Mouse (Mus musculus) stomach, embryonic 16.5 days (tissue): ENCODE results near the gene Zbtb16. TPM values are rescaled to one million over a fixed set of nuclear protein-coding genes. Genes with fewer than 3 reads are reported as not detected.

Experiments
- ATAC-seq: fragments of 200-750 bp; cut with Nextera tagmentation; 2 replicates; pipeline ENCODE4 v1.8.0; 2017; ENCODE audit warnings: moderate number of reproducible peaks, moderate TSS enrichment; ENCODE audit not compliant: insufficient read depth, low FRiP score
- H3K27ac ChIP-seq: fragments of 300-500 bp; sonication (generic); 2 replicates; pipeline ENCODE4 v1.5.1; 2014; ENCODE audit warnings: low read length
- H3K27me3 ChIP-seq: fragments of 300-500 bp; sonication (generic); 2 replicates; pipeline ENCODE4 v1.6.1; 2014; ENCODE audit warnings: low read length, control low read depth, mixed read lengths; ENCODE audit not compliant: control insufficient read depth, insufficient read depth
- H3K36me3 ChIP-seq: fragments of 300-500 bp; sonication (generic); 2 replicates; pipeline ENCODE4 v1.6.1; 2014; ENCODE audit warnings: low read length; ENCODE audit not compliant: control insufficient read depth, insufficient read depth
- H3K4me1 ChIP-seq: fragments of 300-500 bp; sonication (generic); 2 replicates; pipeline ENCODE4 v1.6.1; 2014; ENCODE audit warnings: low read length, control low read depth, mixed read lengths; ENCODE audit not compliant: control insufficient read depth, insufficient read depth
- H3K4me2 ChIP-seq: fragments of 300-500 bp; sonication (generic); 2 replicates; pipeline ENCODE4 v1.6.1; 2014; ENCODE audit warnings: low read depth, low read length, mixed read lengths
- H3K4me3 ChIP-seq: fragments of 300-500 bp; sonication (generic); replicated peaks from 2 replicates; pipeline ENCODE4 v1.5.1; 2014; ENCODE audit warnings: mild to moderate bottlenecking, low read length
- H3K9ac ChIP-seq: fragments of 300-500 bp; sonication (generic); 2 replicates; pipeline ENCODE4 v1.6.1; 2014; ENCODE audit warnings: low read length
- H3K9me3 ChIP-seq: fragments of 300-500 bp; sonication (generic); replicated peaks from 2 replicates; pipeline ENCODE4 v1.6.1; 2016; ENCODE audit warnings: low read length, control low read depth; ENCODE audit not compliant: control insufficient read depth
- WGBS: fragments of 180-500 bp; shearing (Covaris S2); extraction: QIAGEN DNeasy Blood & Tissue Kit; methylation state at CpG from one replicate; pipeline ENCODE4 v1.1.7; 2014; 5-methylcytosine and 5-hydroxymethylcytosine counted together
- polyA plus RNA-seq: library from polyadenylated mRNA; unstranded; fragments of >200 nt; fragmentation: Nextera tagmentation; extraction: Ambion mirVana; gene quantifications from 2 replicates; pipeline ENCODE4 v1.2.1, GENCODE M21; 2015

Zbtb16 gene
- polyA plus RNA-seq, 1 experiment from 2014 or later, result 5.1 TPM

DNA sequence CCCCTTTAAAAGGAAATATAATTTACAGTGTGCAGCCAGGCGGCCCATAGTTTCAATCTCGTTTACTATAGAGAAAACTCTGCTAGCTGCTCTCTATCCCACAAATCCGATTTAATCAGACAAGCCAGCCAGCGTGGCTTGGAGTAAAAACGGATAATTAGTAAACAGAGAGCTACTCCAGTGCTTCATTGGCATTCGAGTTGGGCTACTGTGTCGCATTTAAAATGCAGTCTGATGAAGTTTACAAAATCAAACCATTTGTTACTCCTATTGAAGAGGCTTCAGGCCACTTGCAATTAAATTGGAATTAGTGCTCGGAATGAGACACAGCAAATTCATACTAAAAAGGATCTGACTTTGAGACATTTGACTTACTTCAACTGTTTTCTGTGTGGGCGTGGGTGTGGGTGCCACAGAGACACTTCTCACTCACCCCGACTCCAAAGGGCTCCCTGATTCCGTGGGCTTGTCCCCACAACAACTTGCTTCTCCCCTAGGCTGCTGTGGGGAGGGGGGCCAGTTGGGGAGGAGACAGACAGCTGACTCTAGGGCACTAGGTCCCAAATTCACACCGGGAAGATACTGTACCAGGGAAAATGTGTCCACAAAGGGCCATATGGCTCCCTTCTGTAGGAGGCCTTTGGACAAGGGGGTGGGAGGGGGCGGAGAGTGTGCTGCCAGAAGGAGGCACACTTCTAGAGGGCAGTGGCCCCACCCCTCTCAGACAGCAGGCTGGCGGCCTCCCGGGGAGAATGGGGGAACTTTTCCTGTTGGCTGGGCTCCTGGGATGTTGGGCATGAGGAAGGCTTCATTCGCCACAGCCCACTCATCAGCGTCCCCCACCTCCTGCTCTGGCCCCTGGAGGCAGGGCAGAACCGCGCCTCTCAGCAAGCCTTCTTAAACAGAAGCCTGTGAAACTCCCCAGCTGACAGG is 157.3 kb downstream of the Zbtb16 start:
- H3K27me3 ChIP-seq, result no peaks in the 10 kb centered on the region
- H3K4me1 ChIP-seq, result peaks cover 25% of the 10 kb centered on the region
- H3K9me3 ChIP-seq, result no peaks in the 10 kb centered on the region
- no peak overlapping the region for H3K4me3 ChIP-seq
- ATAC-seq, result peak; percentile 62
- H3K9ac ChIP-seq, result no peak overlapping the region
- 32% methylated on average over 19 of the region's 19 CpGs for WGBS
- H3K36me3 ChIP-seq, result no peaks in the 10 kb centered on the region
- 0 out of 2 replicates have a peak overlapping the region, but pooled peaks have one; percentile 24 for H3K27ac ChIP-seq
- H3K4me2 ChIP-seq, result no peak overlapping the region

DNA sequence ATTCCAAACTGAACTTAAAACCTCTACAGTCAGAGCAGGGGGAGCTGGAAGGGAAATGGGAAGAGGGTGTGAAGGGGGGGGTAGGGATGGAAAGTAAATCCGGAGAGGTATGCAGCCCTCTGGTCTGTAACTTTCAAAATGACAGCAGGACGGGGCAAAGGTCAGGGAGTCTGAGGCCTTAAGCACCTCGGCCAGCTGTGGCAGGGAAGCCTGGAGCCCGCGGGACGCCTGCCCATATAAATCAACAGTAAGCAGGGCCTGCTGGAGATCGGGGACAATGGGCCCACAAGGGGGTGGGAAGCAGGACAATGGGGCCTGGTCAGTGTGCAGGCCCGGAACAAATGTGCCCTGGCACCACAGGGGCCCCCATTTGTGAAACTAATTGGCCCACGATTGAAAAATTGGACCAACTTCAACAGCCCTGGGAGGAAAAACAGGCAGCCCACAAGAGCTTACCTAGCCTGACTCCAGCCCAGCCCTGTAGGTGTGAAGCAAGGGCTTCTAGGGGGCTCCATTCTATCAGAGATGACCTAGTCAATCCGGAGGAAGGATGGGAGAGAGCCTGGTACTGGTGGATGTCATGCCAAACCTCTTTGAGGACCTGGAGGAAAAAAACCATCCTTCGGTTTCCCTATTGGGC is 160.8 kb downstream of the Zbtb16 start:
- Histone ChIP-seq H3K9ac (peak overlapping the region; percentile 37; the same call in 1 of the 2 replicates), H3K4me3 (no peak overlapping the region), H3K27ac (no peak overlapping the region), H3K27me3 (no peaks in the 10 kb centered on the region; the same call in 1 of the 2 replicates), H3K36me3 (no peaks in the 10 kb centered on the region), H3K4me1 (peaks cover 27% of the 10 kb centered on the region), H3K9me3 (no peaks in the 10 kb centered on the region), H3K4me2 (no peak overlapping the region)
- ATAC-seq, result no peak
- 27% methylated on average over 11 of the region's 11 CpGs for WGBS

DNA sequence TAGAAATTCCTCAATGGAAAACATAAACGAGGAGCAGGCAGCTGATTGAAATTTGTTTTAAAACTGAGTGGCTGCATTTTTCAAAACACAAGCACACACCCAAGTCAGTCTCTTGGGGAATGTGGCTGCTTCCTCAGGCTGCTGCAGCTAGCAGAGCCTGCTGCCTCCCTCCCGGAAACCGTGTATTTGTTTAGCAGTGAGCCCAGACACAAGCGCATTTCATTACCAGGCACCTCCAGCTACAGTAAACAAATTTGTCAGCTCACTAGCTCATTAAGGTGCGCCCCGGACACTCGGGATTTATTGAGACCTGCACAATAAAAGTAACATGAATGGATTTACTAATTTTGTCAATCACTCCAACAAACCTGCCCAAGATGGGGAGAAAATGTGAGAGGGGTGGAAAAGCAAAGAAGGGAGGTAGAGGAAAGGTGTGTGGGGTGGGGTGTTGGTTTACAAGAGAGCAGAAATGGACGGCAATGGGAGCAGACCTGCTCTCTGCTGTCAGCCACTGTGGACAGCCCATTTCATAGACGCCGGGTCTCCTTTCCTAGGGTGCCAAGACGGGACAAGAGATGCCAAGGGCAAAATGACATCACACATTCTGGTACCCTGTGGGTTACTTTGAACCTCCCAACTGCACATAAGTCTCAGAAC is 161.5 kb downstream of the Zbtb16 start:
- H3K4me2 ChIP-seq, result no peak overlapping the region
- 0 out of 2 replicates have a peak overlapping the region, but pooled peaks have one; percentile 1 for H3K27ac ChIP-seq
- H3K9me3 ChIP-seq, result no peaks in the 10 kb centered on the region
- peaks cover 25% of the 10 kb centered on the region for H3K4me1 ChIP-seq
- no peak for ATAC-seq
- no peak overlapping the region for H3K9ac ChIP-seq
- whole genome bisulfite sequencing, result 19% methylated on average over 11 of the region's 11 CpGs
- H3K4me3 ChIP-seq, result no peak overlapping the region
- no peaks in the 10 kb centered on the region; the same call in 1 of the 2 replicates for H3K27me3 ChIP-seq
- H3K36me3 ChIP-seq, result no peaks in the 10 kb centered on the region

DNA sequence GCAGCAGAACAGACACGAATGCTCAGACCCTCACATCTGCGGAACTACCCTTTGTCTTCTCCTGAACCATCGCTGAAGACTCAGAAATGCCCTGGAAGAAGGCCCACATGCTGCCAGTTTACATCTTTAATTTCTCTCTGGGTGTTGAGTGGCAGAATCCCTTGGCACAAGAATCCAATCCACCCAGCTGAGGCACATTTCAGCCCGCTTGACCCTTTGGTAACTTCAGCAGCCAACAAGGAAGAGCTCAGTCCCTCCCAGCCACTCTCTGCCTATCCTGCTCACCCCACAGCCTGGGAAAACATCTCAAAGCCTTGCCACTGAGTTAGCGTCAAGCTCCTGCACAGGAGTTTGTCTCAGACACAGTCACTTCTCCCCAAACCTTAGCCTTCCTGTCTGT is 162.2 kb downstream of the Zbtb16 start:
- no peak for ATAC-seq
- Histone ChIP-seq H3K4me2 (no peak overlapping the region), H3K4me1 (peaks cover 19% of the 10 kb centered on the region), H3K4me3 (no peak overlapping the region), H3K36me3 (no peaks in the 10 kb centered on the region), H3K27ac (0 out of 2 replicates have a peak overlapping the region, but pooled peaks have one; percentile 5), H3K9me3 (no peaks in the 10 kb centered on the region), H3K27me3 (no peaks in the 10 kb centered on the region; the same call in 1 of the 2 replicates), H3K9ac (no peak overlapping the region)
- WGBS, result 61% methylated on average over 5 of the region's 5 CpGs

DNA sequence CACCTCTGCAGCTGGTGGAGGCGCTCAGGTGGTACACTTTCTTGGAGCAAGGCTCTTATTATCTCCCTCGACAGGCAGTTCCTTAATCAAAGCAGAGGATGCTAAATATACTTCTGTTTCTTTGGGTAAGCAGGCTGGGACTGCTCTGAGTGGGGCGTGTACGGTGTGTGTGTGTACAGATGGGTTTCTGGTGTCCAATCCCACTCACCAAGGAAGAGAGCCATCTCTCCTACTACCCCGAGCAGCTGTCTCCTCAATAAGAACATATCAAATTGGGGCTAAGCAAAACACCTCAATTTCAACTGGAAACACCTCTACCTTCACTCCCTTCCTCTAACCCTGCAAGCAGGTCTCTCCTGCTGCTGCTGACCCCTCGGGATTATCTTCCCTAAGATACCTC is 162.8 kb downstream of the Zbtb16 start:
- Histone ChIP-seq H3K27me3 (no peaks in the 10 kb centered on the region; the same call in 1 of the 2 replicates), H3K36me3 (no peaks in the 10 kb centered on the region), H3K9me3 (no peaks in the 10 kb centered on the region), H3K4me1 (peaks cover 14% of the 10 kb centered on the region), H3K9ac (no peak overlapping the region), H3K27ac (no peak overlapping the region), H3K4me2 (no peak overlapping the region), H3K4me3 (no peak overlapping the region)
- WGBS, result 70% methylated on average over 6 of the region's 6 CpGs
- no peak for ATAC-seq

- Histone ChIP-seq H3K4me2 (no peak overlapping the region), H3K9ac (no peak overlapping the region), H3K27me3 (no peaks in the 10 kb centered on the region; the same call in 1 of the 2 replicates), H3K4me3 (no peak overlapping the region), H3K4me1 (peaks cover 14% of the 10 kb centered on the region), H3K27ac (no peak overlapping the region), H3K9me3 (no peaks in the 10 kb centered on the region), H3K36me3 (no peaks in the 10 kb centered on the region)
- no peak for ATAC-seq
Observed at GRCm38 (mm10) chr9:48671841-48672240, 164.2 kb downstream of the Zbtb16 start.

DNA sequence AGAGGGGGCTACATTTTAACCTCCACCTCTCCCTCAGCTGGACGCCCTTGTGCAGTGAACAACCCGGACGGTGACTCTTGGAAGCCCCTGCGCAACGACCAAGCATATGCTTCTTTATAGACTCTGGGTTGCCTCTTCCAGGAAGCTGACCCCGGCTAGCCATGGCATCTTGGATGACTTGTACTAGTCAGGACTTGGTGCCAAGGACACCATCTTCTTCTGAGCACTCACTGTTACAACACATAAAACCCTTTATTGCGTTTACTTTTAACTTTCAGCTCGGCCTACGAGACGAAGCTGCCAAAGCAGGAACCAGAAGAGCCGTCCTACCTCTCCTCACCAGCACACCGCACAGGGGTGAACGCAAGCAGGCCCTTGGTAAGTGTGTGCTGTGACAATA is 165.9 kb downstream of the Zbtb16 start:
- H3K36me3 ChIP-seq, result no peaks in the 10 kb centered on the region

GRCm38 (mm10) chr9:48669672-48670071 is 166.3 kb downstream of the Zbtb16 start:
- WGBS, result 76% methylated on average over 10 of the region's 10 CpGs

More for the DNA sequence above, 165.9 kb downstream of the Zbtb16 start:
- Histone ChIP-seq H3K4me3 (no peak overlapping the region), H3K9me3 (no peaks in the 10 kb centered on the region), H3K27me3 (no peaks in the 10 kb centered on the region; the same call in 1 of the 2 replicates), H3K4me1 (peaks cover 12% of the 10 kb centered on the region), H3K4me2 (no peak overlapping the region), H3K27ac (no peak overlapping the region), H3K9ac (no peak overlapping the region)
- no peak for ATAC-seq
- WGBS, result 85% methylated on average over 13 of the region's 13 CpGs

More at GRCm38 (mm10) chr9:48669672-48670071, 166.3 kb downstream of the Zbtb16 start:
- Histone ChIP-seq H3K4me1 (peaks cover 9% of the 10 kb centered on the region), H3K36me3 (no peaks in the 10 kb centered on the region), H3K27me3 (no peaks in the 10 kb centered on the region; the same call in 1 of the 2 replicates), H3K9me3 (no peaks in the 10 kb centered on the region), H3K4me2 (no peak overlapping the region), H3K27ac (no peak overlapping the region), H3K9ac (no peak overlapping the region), H3K4me3 (no peak overlapping the region)
- ATAC-seq, result no peak
